Mouse (Mus musculus): ENCODE results near the gene Gm20388. TPM values are rescaled to one million over a fixed set of nuclear protein-coding genes. Genes with fewer than 3 reads are reported as not detected.
A peak's percentile ranks its signal among the peaks of the same experiment; 100 is the strongest.

Gm20388 gene
- polyA plus RNA-seq, 1 experiment from 2014 or later = 1.7 TPM

DNA sequence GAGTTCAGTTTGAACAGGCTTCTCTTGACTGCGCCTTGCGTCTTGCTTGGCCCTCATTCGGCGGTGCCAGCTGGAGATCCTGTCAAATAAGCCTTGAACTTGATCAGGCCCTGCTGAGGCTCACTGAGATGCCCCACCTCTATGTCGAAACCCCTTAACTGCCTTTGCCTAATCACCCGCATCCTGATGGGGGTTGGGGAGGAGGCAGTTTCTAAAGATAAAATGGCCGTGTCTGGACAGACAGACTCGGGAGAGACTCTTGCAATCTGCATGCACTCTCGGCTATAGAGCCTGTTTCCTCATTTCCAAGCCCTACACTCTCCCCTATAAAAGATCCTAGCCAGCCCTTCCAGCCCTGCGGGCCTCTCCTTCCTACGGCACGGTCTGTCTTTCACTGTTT, 2682.6 kb downstream of the Gm20388 start:
- WGBS = 80% methylated on average over 12 of the region's 12 CpGs
- Histone ChIP-seq H3K4me1 (replicated peaks) (peaks cover 43% of the 10 kb centered on the region), H3K27ac (no peak overlapping the region; the same call in 1 of the 2 replicates), H3K9me3 (no peaks in the 10 kb centered on the region), H3K4me3 (no peak overlapping the region), H3K27me3 (ENCODE audit: insufficient read depth, poor library complexity, severe bottlenecking) (no peaks in the 10 kb centered on the region), H3K36me3 (0 out of 2 replicates have a peak, but pooled peaks cover 2% of the 10 kb centered on the region)
- DNase-seq (ENCODE audit: low spot score) = no peak

DNA sequence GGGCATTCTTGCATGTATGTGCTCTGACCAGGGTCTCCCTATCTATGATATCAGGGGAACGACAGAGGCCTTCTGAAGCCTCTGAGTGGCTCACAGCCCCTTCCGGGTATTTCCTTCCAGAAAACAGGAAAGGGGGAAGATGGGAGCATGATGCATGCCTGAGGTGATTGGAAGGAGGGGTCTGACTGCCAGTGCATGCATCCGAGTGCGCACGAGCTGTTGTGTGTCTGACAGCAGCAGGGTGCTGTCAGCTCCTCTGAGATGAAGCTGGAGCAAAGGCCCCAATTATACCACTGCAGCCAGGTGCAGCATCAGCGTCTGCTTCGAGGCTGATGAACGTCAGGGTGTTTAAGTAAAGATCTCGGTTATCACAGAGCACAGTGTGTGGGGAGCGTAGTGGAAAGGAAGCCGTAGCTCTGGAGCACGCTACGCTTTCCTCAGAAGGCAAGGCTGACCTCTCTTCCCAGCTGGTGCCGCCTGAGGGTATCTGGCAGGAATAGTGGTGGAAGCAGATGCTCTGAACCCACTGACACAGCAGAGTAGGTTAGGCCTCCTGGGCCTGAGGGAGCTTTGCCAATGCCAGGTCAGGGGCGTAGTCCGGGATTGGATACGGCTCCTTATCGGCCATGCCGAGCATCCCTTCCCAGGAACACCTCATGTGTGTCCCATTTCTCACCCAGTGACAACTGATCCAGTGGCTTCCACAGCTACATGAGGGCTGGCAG, 2683.3 kb downstream of the Gm20388 start:
- no peak overlapping the region for H3K27ac ChIP-seq
- WGBS = 83% methylated on average over 19 of the region's 19 CpGs

DNA sequence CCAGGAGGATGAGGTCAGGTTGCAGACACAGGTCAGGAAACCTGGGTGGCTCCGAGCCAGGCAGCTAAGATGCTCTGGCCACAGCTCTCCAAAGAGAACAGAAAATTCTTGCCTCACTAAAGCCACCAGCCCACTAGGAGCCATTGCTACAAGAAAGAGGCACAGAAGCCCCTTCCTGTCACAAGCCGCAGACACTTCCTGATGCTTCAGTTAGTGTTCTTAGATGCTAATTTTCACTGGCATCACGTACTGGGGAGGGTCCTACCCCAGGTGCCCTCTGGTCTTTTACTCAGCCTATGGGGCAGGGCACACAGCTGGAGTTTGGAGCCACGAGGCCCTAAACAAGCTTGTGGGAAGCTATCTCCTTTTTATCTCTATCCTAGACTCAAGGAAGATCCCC, 2685.4 kb downstream of the Gm20388 start:
- Histone ChIP-seq H3K27ac (no peak overlapping the region), H3K9me3 (no peaks in the 10 kb centered on the region), H3K27me3 (ENCODE audit: insufficient read depth, poor library complexity, severe bottlenecking) (no peaks in the 10 kb centered on the region), H3K36me3 (peaks cover 15% of the 10 kb centered on the region; the same call in 1 of the 2 replicates), H3K4me1 (replicated peaks) (peaks cover 43% of the 10 kb centered on the region), H3K4me3 (no peak overlapping the region)
- WGBS = 47% methylated on average over 4 of the region's 4 CpGs
- no peak for DNase-seq (ENCODE audit: low spot score)

More for the DNA sequence above, 2683.3 kb downstream of the Gm20388 start:
- no peak overlapping the region for H3K4me3 ChIP-seq
- H3K9me3 ChIP-seq = no peaks in the 10 kb centered on the region
- H3K4me1 ChIP-seq (replicated peaks) = peaks cover 43% of the 10 kb centered on the region
- peaks cover 9% of the 10 kb centered on the region; the same call in 1 of the 2 replicates for H3K36me3 ChIP-seq
- H3K27me3 ChIP-seq (ENCODE audit: insufficient read depth, poor library complexity, severe bottlenecking) = no peaks in the 10 kb centered on the region
- DNase-seq (ENCODE audit: low spot score) = no peak

DNA sequence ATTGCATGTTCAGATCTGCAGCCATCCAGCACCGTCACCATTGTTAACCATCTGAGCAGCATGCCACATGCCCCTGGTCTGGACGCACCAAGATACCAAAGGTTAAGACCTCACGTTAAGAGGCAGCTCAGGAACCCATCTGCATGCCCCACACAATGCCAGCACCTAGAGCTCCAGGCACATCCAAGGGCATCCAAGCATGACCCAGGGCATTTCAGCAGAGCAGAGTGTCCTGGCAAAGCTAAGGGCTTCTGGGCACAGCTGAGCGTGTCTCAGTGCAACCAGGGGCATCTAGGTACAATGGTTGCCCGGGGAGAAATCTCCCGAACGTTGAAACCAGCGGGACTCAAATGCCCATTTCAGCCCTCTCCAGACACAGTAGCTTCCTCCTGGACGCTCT, 2690.0 kb downstream of the Gm20388 start:
- no peak for DNase-seq (ENCODE audit: low spot score)
- 92% methylated on average over 9 of the region's 9 CpGs for WGBS
- H3K36me3 ChIP-seq = peaks cover 15% of the 10 kb centered on the region; the same call in 1 of the 2 replicates
- H3K4me1 ChIP-seq (replicated peaks) = peaks cover 9% of the 10 kb centered on the region
- no peaks in the 10 kb centered on the region for H3K9me3 ChIP-seq
- H3K4me3 ChIP-seq = no peak overlapping the region
- no peaks in the 10 kb centered on the region for H3K27me3 ChIP-seq (ENCODE audit: insufficient read depth, poor library complexity, severe bottlenecking)
- no peak overlapping the region for H3K27ac ChIP-seq

DNA sequence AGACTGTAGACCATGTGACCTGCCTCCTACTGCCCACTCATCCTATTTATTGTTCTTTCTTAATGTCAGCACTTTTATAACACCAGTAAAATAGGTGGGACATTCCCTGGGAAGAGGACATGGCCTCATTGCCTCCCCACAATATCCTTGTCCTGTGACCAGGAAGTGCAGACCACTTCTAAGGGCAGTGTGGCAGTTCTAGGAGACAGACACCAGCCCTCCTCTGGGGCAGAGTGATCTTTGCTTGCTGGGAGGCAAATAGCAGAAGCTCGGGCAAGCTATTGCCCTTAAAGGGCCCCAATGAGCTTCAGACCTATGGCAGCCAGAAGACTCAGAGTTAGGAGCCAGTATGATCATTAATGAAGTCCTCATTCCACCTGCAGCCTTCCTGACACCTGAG, 2694.0 kb downstream of the Gm20388 start:
- H3K27ac ChIP-seq = no peak overlapping the region
- 83% methylated on average over 1 of the region's 1 CpGs for WGBS
- no peaks in the 10 kb centered on the region for H3K9me3 ChIP-seq
- H3K27me3 ChIP-seq (ENCODE audit: insufficient read depth, poor library complexity, severe bottlenecking) = no peaks in the 10 kb centered on the region
- no peaks in the 10 kb centered on the region for H3K4me1 ChIP-seq (replicated peaks)
- H3K36me3 ChIP-seq = 0 out of 2 replicates have a peak, but pooled peaks cover 5% of the 10 kb centered on the region
- no peak overlapping the region for H3K4me3 ChIP-seq
- no peak for DNase-seq (ENCODE audit: low spot score)

DNA sequence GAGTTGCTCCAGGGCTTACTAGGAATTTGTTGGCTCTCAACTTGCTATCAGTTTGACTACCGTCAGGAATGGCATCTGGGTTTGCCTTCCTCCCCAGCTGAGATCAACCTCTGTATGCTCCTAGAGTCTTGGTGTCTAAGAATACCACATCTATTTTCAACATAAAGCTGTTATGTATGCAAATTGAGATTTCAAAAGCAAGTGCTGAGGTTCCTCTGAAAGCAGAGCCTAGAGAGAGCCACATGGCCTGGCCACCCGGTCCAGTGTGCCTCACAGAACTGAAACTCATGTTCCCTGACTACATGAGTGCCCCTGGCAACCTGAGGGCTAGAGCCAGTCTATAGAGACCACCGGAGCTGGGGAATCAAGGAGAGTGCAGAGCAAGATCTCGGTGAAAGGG, 2694.7 kb downstream of the Gm20388 start:
- no peaks in the 10 kb centered on the region for H3K36me3 ChIP-seq
- H3K27me3 ChIP-seq (ENCODE audit: insufficient read depth, poor library complexity, severe bottlenecking) = no peaks in the 10 kb centered on the region
- H3K4me3 ChIP-seq = no peak overlapping the region
- no peak overlapping the region for H3K27ac ChIP-seq
- DNase-seq (ENCODE audit: low spot score) = no peak
- H3K4me1 ChIP-seq (replicated peaks) = peaks cover 2% of the 10 kb centered on the region
- H3K9me3 ChIP-seq = no peaks in the 10 kb centered on the region
- 84% methylated on average over 4 of the region's 4 CpGs for WGBS

DNA sequence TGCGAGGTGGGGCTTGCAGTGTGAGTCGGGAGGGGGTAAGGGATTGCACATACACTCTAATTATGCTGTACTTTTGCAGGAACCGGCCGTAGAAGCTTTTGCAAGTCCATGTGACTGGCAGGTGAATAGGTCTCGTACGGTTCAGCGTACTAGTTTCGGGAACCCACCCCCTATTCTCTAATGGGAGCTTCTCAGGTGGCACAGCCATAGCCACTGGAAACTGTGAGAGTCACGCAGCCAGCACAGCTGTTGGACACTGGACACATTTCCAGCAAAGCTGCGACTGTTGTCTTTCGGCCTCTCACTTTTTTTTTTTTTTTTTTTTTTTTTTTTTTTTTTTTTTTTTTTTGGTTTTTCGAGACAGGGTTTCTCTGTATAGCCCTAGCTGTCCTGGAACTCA, 2696.2 kb downstream of the Gm20388 start:
- Histone ChIP-seq H3K4me1 (replicated peaks) (peaks cover 14% of the 10 kb centered on the region), H3K4me3 (no peak overlapping the region), H3K9me3 (no peaks in the 10 kb centered on the region), H3K27ac (no peak overlapping the region), H3K27me3 (ENCODE audit: insufficient read depth, poor library complexity, severe bottlenecking) (no peaks in the 10 kb centered on the region), H3K36me3 (no peaks in the 10 kb centered on the region)
- no peak for DNase-seq (ENCODE audit: low spot score)
- WGBS = 89% methylated on average over 11 of the region's 12 CpGs

DNA sequence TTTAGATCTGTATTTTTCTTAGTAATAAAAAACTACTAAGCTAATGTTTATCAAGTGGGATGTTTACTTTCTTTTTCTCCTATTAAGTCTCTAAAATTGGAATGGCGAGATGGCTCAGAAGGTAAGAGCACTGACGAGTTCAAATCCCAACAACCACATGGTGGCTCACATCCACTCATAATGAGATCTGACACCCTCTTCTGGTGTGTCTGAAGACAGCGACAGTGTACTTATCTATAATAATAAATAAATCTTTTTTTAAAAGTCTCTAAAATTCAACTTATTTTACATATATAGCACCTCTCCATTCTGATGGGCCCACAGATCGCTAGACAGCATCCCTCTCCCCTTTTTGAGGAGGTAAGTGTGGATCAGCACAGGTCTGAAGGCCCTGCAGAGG, 2699.6 kb downstream of the Gm20388 start:
- 70% methylated on average over 4 of the region's 4 CpGs for WGBS
- H3K4me3 ChIP-seq = peak overlapping the region; percentile 70
- peaks cover 8% of the 10 kb centered on the region; the same call in 1 of the 2 replicates for H3K36me3 ChIP-seq
- H3K9me3 ChIP-seq = no peaks in the 10 kb centered on the region
- peaks cover 24% of the 10 kb centered on the region for H3K4me1 ChIP-seq (replicated peaks)
- no peaks in the 10 kb centered on the region for H3K27me3 ChIP-seq (ENCODE audit: insufficient read depth, poor library complexity, severe bottlenecking)
- no peak for DNase-seq (ENCODE audit: low spot score)
- peak overlapping the region; percentile 91; the same call in 1 of the 2 replicates for H3K27ac ChIP-seq

DNA sequence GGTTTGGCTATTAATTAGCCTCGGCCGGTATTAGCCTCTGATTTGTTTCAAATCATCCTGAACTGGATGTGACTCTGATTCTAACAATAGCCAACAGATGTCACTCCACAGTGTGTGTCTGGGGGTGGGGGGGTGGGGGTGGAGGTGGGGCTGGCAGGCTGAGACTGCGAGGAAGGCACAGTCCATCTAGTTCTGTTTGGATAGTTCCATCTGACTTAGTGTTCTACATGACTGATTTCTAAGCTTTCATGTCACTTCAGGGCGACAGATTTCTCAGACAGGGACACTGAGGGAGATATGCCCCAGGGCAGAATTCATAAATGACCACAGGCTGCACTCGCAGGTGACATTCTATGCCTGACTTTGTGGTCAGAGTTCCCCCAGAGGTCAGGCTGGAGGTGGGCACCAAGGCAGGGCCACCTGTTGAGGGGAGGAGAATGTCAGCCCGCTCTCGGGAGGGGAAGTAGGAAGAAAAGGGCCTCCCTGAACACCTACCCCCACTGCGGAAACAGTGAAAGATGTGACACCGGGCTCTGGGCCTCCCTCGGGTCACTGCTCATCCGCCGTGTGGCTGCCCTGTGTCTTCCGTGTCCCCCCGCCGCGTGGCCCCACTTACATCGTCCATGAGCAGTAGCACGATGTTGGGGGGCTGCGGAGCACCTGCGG, 2700.1 kb downstream of the Gm20388 start:
- H3K4me3 ChIP-seq = peak overlapping the region; percentile 70
- H3K4me1 ChIP-seq (replicated peaks) = peaks cover 29% of the 10 kb centered on the region
- peaks cover 14% of the 10 kb centered on the region; the same call in 1 of the 2 replicates for H3K36me3 ChIP-seq
- no peaks in the 10 kb centered on the region for H3K9me3 ChIP-seq
- WGBS = 6% methylated on average over 20 of the region's 20 CpGs
- no peaks in the 10 kb centered on the region for H3K27me3 ChIP-seq (ENCODE audit: insufficient read depth, poor library complexity, severe bottlenecking)
- peak; percentile 21 for DNase-seq (ENCODE audit: low spot score)
- peak overlapping the region; percentile 91 for H3K27ac ChIP-seq

DNA sequence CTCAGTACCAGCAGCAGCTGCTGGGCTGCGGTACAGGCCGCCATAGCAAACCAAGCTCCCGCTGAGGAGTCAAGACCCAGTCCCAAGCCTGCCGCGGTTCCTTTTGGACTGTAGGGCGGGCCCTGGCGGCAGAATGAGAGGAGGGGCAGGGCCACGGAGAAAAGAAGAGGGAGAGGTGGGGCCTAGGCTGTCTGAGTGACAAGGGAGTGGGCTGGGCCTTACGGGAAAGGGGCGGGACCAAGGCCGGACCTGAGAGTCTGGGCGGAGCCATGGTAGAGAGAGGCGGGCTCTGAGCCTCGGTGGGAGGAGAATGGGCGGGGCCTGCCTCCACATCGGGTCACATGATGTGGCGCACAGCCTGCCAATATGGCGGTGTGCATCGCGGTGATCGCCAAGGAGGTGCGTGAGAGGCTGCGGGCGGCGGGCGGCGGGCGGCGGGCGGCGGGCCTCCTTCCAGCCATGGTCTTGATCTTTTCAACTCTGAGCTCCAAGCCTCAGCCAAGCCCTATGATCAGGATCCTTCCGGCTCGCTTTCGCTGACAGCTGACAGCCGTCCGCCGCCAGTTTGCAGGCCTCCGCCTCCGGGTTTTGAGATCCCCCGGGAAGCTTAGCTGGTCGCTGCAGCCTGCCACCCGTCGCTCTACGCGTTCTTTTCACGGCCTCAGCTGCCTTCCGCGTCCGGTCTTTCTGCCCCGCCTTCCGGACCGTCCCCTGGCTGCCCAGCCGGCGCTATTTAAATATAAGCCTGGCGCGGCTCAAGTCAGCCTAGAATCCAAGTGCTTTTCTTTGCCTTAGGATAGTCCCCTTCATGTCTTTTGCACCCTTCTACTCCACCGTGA, 2700.9 kb downstream of the Gm20388 start, which contains the start of the genes Galns and Trappc2l:
Galns (minus strand) TSS at position 169 of the 839 bp plus-strand sequence.
Trappc2l (plus strand) TSS at position 346 of the 839 bp plus-strand sequence.
- under 1% methylated on average over 57 of the region's 57 CpGs for WGBS
- Histone ChIP-seq H3K27ac (peak within 1 kb of the TSS; percentile 91), H3K4me1 (replicated peaks) (peaks cover 32% of the 10 kb centered on the region), H3K36me3 (peaks cover 14% of the 10 kb centered on the region; the same call in 1 of the 2 replicates), H3K9me3 (no peaks in the 10 kb centered on the region), H3K4me3 (peak within 1 kb of the TSS; percentile 70), H3K27me3 (ENCODE audit: insufficient read depth, poor library complexity, severe bottlenecking) (no peaks in the 10 kb centered on the region)
- peak; percentile 99 for DNase-seq (ENCODE audit: low spot score)

DNA sequence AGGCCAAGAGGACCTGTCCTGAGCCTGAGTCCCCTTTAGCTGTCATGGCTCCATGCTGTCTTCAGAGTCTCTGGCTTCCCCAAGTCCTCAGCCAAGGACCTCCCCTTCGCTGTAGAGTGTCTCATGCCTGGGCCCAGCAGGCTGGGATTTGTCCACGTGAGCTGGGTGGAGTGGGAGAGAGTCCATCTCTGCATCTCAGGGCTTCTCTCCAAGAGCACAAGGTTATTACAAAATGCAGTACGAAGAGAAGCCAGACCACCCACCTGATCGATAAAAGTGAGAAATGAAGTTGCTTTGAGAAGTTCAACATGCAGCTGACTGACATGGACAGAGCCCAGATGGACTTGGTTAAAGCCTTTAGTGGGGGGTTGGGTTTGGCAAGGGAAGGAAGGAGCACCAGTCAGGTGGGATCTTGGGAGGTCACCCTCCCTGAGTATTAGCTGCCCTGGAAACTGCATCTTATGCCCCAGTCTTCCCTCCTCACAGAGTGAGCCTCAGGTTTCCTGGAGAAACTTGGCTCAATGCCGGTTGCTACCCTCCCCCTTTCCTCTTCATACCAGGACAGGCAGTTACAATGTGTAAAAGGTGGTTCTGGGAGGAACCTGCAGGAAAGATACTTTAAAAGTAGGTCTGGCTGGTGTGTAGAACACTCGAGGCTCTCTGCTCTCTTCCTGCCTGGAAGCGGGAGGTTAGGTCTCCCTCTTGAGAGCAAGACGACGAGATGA, 2705.7 kb downstream of the Gm20388 start:
- no peak overlapping the region for H3K4me3 ChIP-seq
- H3K4me1 ChIP-seq (replicated peaks) = peaks cover 50% of the 10 kb centered on the region
- no peaks in the 10 kb centered on the region for H3K9me3 ChIP-seq
- peaks cover 14% of the 10 kb centered on the region; the same call in 1 of the 2 replicates for H3K36me3 ChIP-seq
- 75% methylated on average over 9 of the region's 9 CpGs for WGBS
- no peak for DNase-seq (ENCODE audit: low spot score)
- no peaks in the 10 kb centered on the region for H3K27me3 ChIP-seq (ENCODE audit: insufficient read depth, poor library complexity, severe bottlenecking)
- H3K27ac ChIP-seq = no peak overlapping the region

All from hindbrain, embryonic 10.5 days (tissue).